Mouse (Mus musculus) testis, adult 2 months (tissue): ENCODE measurements around the gene Cox4i1.

ENCODE experiments used
- CTCF ChIP-seq: fragments of 200-500 bp; IDR thresholded peaks from 2 replicates; pipeline ENCODE4 v1.5.1; 2012; ENCODE audit warnings: low read depth, mild to moderate bottlenecking, inconsistent platforms, low read length, moderate library complexity; ENCODE audit not compliant: control insufficient read depth, insufficient read depth, insufficient replicate concordance
- POLR2A ChIP-seq: fragments of 200-500 bp; IDR thresholded peaks from 2 replicates; pipeline ENCODE4 v1.6.1; 2012; ENCODE audit warnings: low read depth, mild to moderate bottlenecking, inconsistent platforms, low read length, moderate library complexity; ENCODE audit not compliant: control insufficient read depth

GRCm38 (mm10) chr8:120687786-120688185 is 19.8 kb downstream of the Cox4i1 start:
- TF ChIP-seq POLR2A (no peak), CTCF (no peak)
